Mouse (Mus musculus) kidney, adult 2 months (tissue): ENCODE data around the gene Acaa1a. TPM values are rescaled to one million over a fixed set of nuclear protein-coding genes. Genes with fewer than 3 reads are reported as not detected.

Experiments
- DNase-seq: peaks from one replicate; pipeline ENCODE4 v3.0.0; 2021
- H3K27ac ChIP-seq: fragments of 200-500 bp; 2 replicates; pipeline ENCODE4 v1.5.1; 2012; ENCODE audit warnings: low read depth, low read length, control low read depth, inconsistent platforms; ENCODE audit not compliant: insufficient read depth
- H3K27me3 ChIP-seq: fragments of 200-500 bp; replicated peaks from 2 replicates; pipeline ENCODE4 v1.6.1; 2012; ENCODE audit warnings: mild to moderate bottlenecking, moderate library complexity, low read length, inconsistent platforms; ENCODE audit not compliant: control insufficient read depth, insufficient read depth
- H3K36me3 ChIP-seq: fragments of 200-500 bp; 2 replicates; pipeline ENCODE4 v1.6.1; 2012; ENCODE audit warnings: mild to moderate bottlenecking, moderate library complexity, low read length, inconsistent platforms; ENCODE audit not compliant: control insufficient read depth, insufficient read depth
- H3K4me1 ChIP-seq: fragments of 200-500 bp; 2 replicates; pipeline ENCODE4 v1.6.1; 2011; ENCODE audit warnings: low read length; ENCODE audit not compliant: control insufficient read depth, insufficient read depth
- H3K4me3 ChIP-seq: fragments of 200-500 bp; 2 replicates; pipeline ENCODE4 v1.5.1; 2011; ENCODE audit warnings: mild to moderate bottlenecking, low read depth, low read length, control low read depth; ENCODE audit not compliant: insufficient read depth
- CTCF ChIP-seq: fragments of 200-500 bp; conservative IDR thresholded peaks from 2 replicates; pipeline ENCODE4 v1.5.1; 2011; ENCODE audit warnings: low read depth, mild to moderate bottlenecking, control low read depth, low read length, moderate library complexity, mixed read lengths; ENCODE audit not compliant: insufficient read depth, insufficient read length
- POLR2A ChIP-seq: fragments of 200-500 bp; IDR thresholded peaks from one replicate; pipeline ENCODE4 v1.6.1; 2011; ENCODE audit warnings: low read depth, low read length, control low read depth
- WGBS: fragments of 180-500 bp; shearing (Covaris S2); methylation state at CpG from one replicate; pipeline ENCODE4 v1.1.7; 2018; 5-methylcytosine and 5-hydroxymethylcytosine counted together
- polyA plus RNA-seq: library from polyadenylated mRNA; depleted of rRNA; stranded (reverse); fragments of >200 nt; gene quantifications from 2 replicates; pipeline ENCODE4 v1.2.3, GENCODE M21; 2012

Acaa1a gene
- polyA plus RNA-seq, 1 experiment, result 229 TPM

- 45% methylated on average over 7 of the region's 7 CpGs for WGBS
- TF ChIP-seq CTCF (no peak), POLR2A (no peak)
- Histone ChIP-seq H3K4me3 (peak overlapping the region; percentile 90), H3K36me3 (no peaks in the 10 kb centered on the region), H3K27ac (no peak overlapping the region), H3K27me3 (no peaks in the 10 kb centered on the region), H3K4me1 (peaks cover 22% of the 10 kb centered on the region)
- DNase-seq, result no peak
Measured at GRCm38 (mm10) chr9:119339106-119339505, 370 bp upstream of the Acaa1a start.

- no peak for DNase-seq
- Histone ChIP-seq H3K36me3 (no peaks in the 10 kb centered on the region), H3K4me3 (peak overlapping the region; percentile 90), H3K27me3 (no peaks in the 10 kb centered on the region), H3K4me1 (peaks cover 18% of the 10 kb centered on the region), H3K27ac (peak overlapping the region; percentile 87)
- 2% methylated on average over 8 of the region's 8 CpGs for WGBS
- TF ChIP-seq CTCF (no peak), POLR2A (no peak)
Measured at GRCm38 (mm10) chr9:119340212-119340580, 720 bp downstream of the Acaa1a start.

- Histone ChIP-seq H3K4me1 (peaks cover 18% of the 10 kb centered on the region), H3K36me3 (no peaks in the 10 kb centered on the region; the same call in 1 of the 2 replicates), H3K4me3 (peak within 1 kb of the TSS; percentile 90), H3K27ac (peak within 1 kb of the TSS; percentile 93), H3K27me3 (no peaks in the 10 kb centered on the region)
- TF ChIP-seq CTCF (no peak), POLR2A (peak; percentile 61)
- WGBS, result under 1% methylated on average over 68 of the region's 68 CpGs
- peak; percentile 99 for DNase-seq
Measured at GRCm38 (mm10) chr9:119340909-119341816, 1.7 kb downstream of the Acaa1a start, which contains the start of gene Myd88. Myd88 (minus strand) TSS chr9:119341411.

GRCm38 (mm10) chr9:119342728-119343127, 3.3 kb downstream of the Acaa1a start:
- Histone ChIP-seq H3K4me1 (peaks cover 18% of the 10 kb centered on the region), H3K27me3 (no peaks in the 10 kb centered on the region), H3K4me3 (no peak overlapping the region), H3K36me3 (no peaks in the 10 kb centered on the region; the same call in 1 of the 2 replicates), H3K27ac (no peak overlapping the region)
- no peak for TF ChIP-seq POLR2A
- no peak for TF ChIP-seq CTCF
- DNase-seq, result peak; percentile 73
- 65% methylated on average over 7 of the region's 7 CpGs for WGBS

GRCm38 (mm10) chr9:119346376-119346775, 6.9 kb downstream of the Acaa1a start:
- no peak for TF ChIP-seq POLR2A
- Histone ChIP-seq H3K4me3 (no peak overlapping the region), H3K36me3 (no peaks in the 10 kb centered on the region; the same call in 1 of the 2 replicates), H3K27ac (no peak overlapping the region), H3K27me3 (no peaks in the 10 kb centered on the region), H3K4me1 (peaks cover 20% of the 10 kb centered on the region)
- no peak for DNase-seq
- WGBS, result 91% methylated on average over 8 of the region's 8 CpGs

- H3K27ac ChIP-seq, result peak overlapping the region; percentile 81
- WGBS, result 62% methylated on average over 3 of the region's 3 CpGs
Measured at GRCm38 (mm10) chr9:119350531-119350930, 11.1 kb downstream of the Acaa1a start.

GRCm38 (mm10) chr9:119350947-119351705, 11.7 kb downstream of the Acaa1a start:
- Histone ChIP-seq H3K27ac (peak overlapping the region; percentile 81), H3K27me3 (no peaks in the 10 kb centered on the region), H3K4me3 (no peak overlapping the region), H3K36me3 (no peaks in the 10 kb centered on the region), H3K4me1 (peaks cover 13% of the 10 kb centered on the region; the same call in 1 of the 2 replicates)
- WGBS, result 39% methylated on average over 10 of the region's 10 CpGs
- TF ChIP-seq CTCF (no peak), POLR2A (no peak)
- DNase-seq, result peak; percentile 85

More at GRCm38 (mm10) chr9:119350531-119350930, 11.1 kb downstream of the Acaa1a start:
- H3K36me3 ChIP-seq, result no peaks in the 10 kb centered on the region; the same call in 1 of the 2 replicates
- no peak overlapping the region for H3K4me3 ChIP-seq
- no peaks in the 10 kb centered on the region for H3K27me3 ChIP-seq
- DNase-seq, result peak; percentile 73
- H3K4me1 ChIP-seq, result peaks cover 13% of the 10 kb centered on the region; the same call in 1 of the 2 replicates
- TF ChIP-seq CTCF, result no peak
- TF ChIP-seq POLR2A, result no peak
